Comparison of ENCODE assay signal across 7 mouse cellular contexts in genomic region chr12:9569971-9570370, GRCm38 (mm10). TPM values are rescaled to one million over a fixed set of nuclear protein-coding genes. Genes with fewer than 3 reads are reported as not detected.
DNase-seq lines count a peak whose midpoint lies in the region; ATAC-seq and TF ChIP-seq lines count a peak whose summit lies in the region.

Osr1 (plus strand) TSS chr12:9570116.

- H3K9ac ChIP-seq in embryonic facial prominence, embryonic 12.5 days, result peak within 1 kb of the TSS; percentile 3; the same call in 1 of the 2 replicates
- H3K9ac ChIP-seq in heart, embryonic 15.5 days, result peak within 1 kb of the TSS; percentile 20; the same call in 1 of the 2 replicates
- H3K9ac ChIP-seq in lung, postnatal 0 days (replicated peaks; ENCODE audit: low read depth), result 0 out of 2 replicates have a peak within 1 kb of the TSS, but pooled peaks have one; percentile 2

- no peak within 1 kb of the TSS for H3K27ac ChIP-seq in embryonic facial prominence, embryonic 12.5 days
- no peak within 1 kb of the TSS for H3K27ac ChIP-seq in heart, embryonic 15.5 days
- H3K27ac ChIP-seq in lung, postnatal 0 days (ENCODE audit: low read length), result no peak within 1 kb of the TSS

- peak; percentile 54 for TF ChIP-seq CTCF in E14TG2a.4 (conservative IDR thresholded peaks at IDR 0.05; ENCODE audit: low read length)
- TF ChIP-seq CTCF in lung, postnatal 0 days (IDR thresholded peaks at IDR 0.05), result peak; percentile 81

- H3K4me1 ChIP-seq in E14TG2a.4 (replicated peaks; ENCODE audit: low read depth, low read length), result peaks cover 29% of the 10 kb centered on the region
- peaks cover 13% of the 10 kb centered on the region for H3K4me1 ChIP-seq in embryonic facial prominence, embryonic 12.5 days
- H3K4me1 ChIP-seq in heart, embryonic 15.5 days (replicated peaks), result peaks cover 16% of the 10 kb centered on the region
- no peaks in the 10 kb centered on the region for H3K4me1 ChIP-seq in lung, postnatal 0 days (ENCODE audit: insufficient read depth, low read depth, low read length)

- no peaks in the 10 kb centered on the region for H3K36me3 ChIP-seq in E14TG2a.4 (ENCODE audit: insufficient read depth, low read length)
- H3K36me3 ChIP-seq in embryonic facial prominence, embryonic 12.5 days, result no peaks in the 10 kb centered on the region
- H3K36me3 ChIP-seq in heart, embryonic 15.5 days, result no peaks in the 10 kb centered on the region
- H3K36me3 ChIP-seq in lung, postnatal 0 days (ENCODE audit: insufficient read depth, low read length), result no peaks in the 10 kb centered on the region

- WGBS in embryonic facial prominence, embryonic 12.5 days, result 0% methylated on average over 15 of the region's 15 CpGs
- WGBS in heart, embryonic 15.5 days, result under 1% methylated on average over 15 of the region's 15 CpGs
- under 1% methylated on average over 15 of the region's 15 CpGs for WGBS in lung, postnatal 0 days

- peak; percentile 58 for DNase-seq in adrenal gland, adult 2 months
- peak; percentile 72 to 73 for DNase-seq in kidney, postnatal 25 days
- peak; percentile 86 for DNase-seq in lung, postnatal 0 days (ENCODE audit: low spot score)
- DNase-seq in retina, postnatal 1 day, result peak; percentile 83

- peaks cover 67% of the 10 kb centered on the region for H3K27me3 ChIP-seq in E14TG2a.4 (ENCODE audit: insufficient read depth, low read length)
- peaks cover 32% of the 10 kb centered on the region for H3K27me3 ChIP-seq in embryonic facial prominence, embryonic 12.5 days
- peaks cover 40% of the 10 kb centered on the region for H3K27me3 ChIP-seq in heart, embryonic 15.5 days
- peaks cover 8% of the 10 kb centered on the region for H3K27me3 ChIP-seq in lung, postnatal 0 days (replicated peaks; ENCODE audit: insufficient read depth, low read length)

- H3K4me3 ChIP-seq in E14TG2a.4 (replicated peaks; ENCODE audit: low read length), result no peak within 1 kb of the TSS
- H3K4me3 ChIP-seq in embryonic facial prominence, embryonic 12.5 days, result peak within 1 kb of the TSS; percentile 36
- H3K4me3 ChIP-seq in heart, embryonic 15.5 days, result peak within 1 kb of the TSS; percentile 44
- peak within 1 kb of the TSS; percentile 48 for H3K4me3 ChIP-seq in lung, postnatal 0 days (ENCODE audit: low read depth, low read length)

- H3K9me3 ChIP-seq in E14TG2a.4 (ENCODE audit: low read length), result no peaks in the 10 kb centered on the region
- H3K9me3 ChIP-seq in embryonic facial prominence, embryonic 12.5 days, result no peaks in the 10 kb centered on the region
- no peaks in the 10 kb centered on the region for H3K9me3 ChIP-seq in heart, embryonic 15.5 days (replicated peaks)
- H3K9me3 ChIP-seq in lung, postnatal 0 days (ENCODE audit: low read length), result no peaks in the 10 kb centered on the region

- no peak for ATAC-seq in embryonic facial prominence, embryonic 12.5 days (ENCODE audit: insufficient number of reproducible peaks, insufficient read depth, low FRiP score, low TSS enrichment)
- ATAC-seq in heart, embryonic 15.5 days (replicated peaks; ENCODE audit: insufficient number of reproducible peaks, insufficient read depth, low FRiP score, low read depth), result no peak
- 0 out of 2 replicates have a peak, but pooled peaks have one; percentile 11 for ATAC-seq in lung, postnatal 0 days

- peak within 1 kb of the TSS; percentile 56 for H3K4me2 ChIP-seq in embryonic facial prominence, embryonic 12.5 days (replicated peaks)
- H3K4me2 ChIP-seq in heart, embryonic 15.5 days, result peak within 1 kb of the TSS; percentile 66
- H3K4me2 ChIP-seq in lung, postnatal 0 days (replicated peaks; ENCODE audit: low read depth, low read length), result peak within 1 kb of the TSS; percentile 63

- TF ChIP-seq EP300 in lung, postnatal 0 days (IDR thresholded peaks at IDR 0.05), result no peak

RNA-seq across cellular contexts. Expression of gene Osr1, which starts in this region (rescaled TPM):
- total RNA-seq in adrenal gland, adult 2 months (2021), result 1 to 10 TPM; 2.7 to 4.8 TPM
- 3.5 and 9.3 TPM in 2 replicates for polyA plus RNA-seq in adrenal gland, adult 2 months (2012; rRNA removed)
- polyA plus RNA-seq in embryonic facial prominence, embryonic 12.5 days (2016; fragmentation: Nextera tagmentation; extraction: Ambion mirVana), result 87.4 and 88.0 TPM in 2 replicates
- polyA plus RNA-seq in heart, embryonic 15.5 days (2015; fragmentation: Nextera tagmentation; extraction: Ambion mirVana), result 16.6 and 25.5 TPM in 2 replicates
- 8.2 and 10.8 TPM in 2 replicates for polyA plus RNA-seq in lung, postnatal 0 days (2015; fragmentation: Nextera tagmentation; extraction: Ambion mirVana)
